Mouse (Mus musculus) left cerebral cortex, postnatal 25 days (tissue): ENCODE measurements at regions not wholly inside any gene's neighbourhood (a gene's known extent, or its start where the extent isn't known, plus 50 kb on each side); places are given as distances from the start of the nearest gene placed in this dataset.
A peak's percentile ranks its signal among the peaks of the same experiment; 100 is the strongest.

Source experiments
- DNase-seq, 2 experiments: peaks; one replicate each; pipeline ENCODE4 v3.0.0; 2022; ENCODE audit warnings: low spot score in 2 of 2, mixed read lengths in 1 of 2
- intact Hi-C: fragments of 180-260 bp; cut with DNase I; formaldehyde crosslinking; loops from one replicate; pipeline ENCODE4 v1.15.1; 2025

GRCm38 (mm10) chr10:84067052-84067650 lies 344.5 kb downstream of the 1500009L16Rik start:
- DNase-seq, result no peak
- intact Hi-C loops, result no loop called here

GRCm38 (mm10) chr10:84069806-84070205 lies 347.1 kb downstream of the 1500009L16Rik start:
- no peak for DNase-seq
- intact Hi-C loops, result no loop called here

- intact Hi-C loops, result no loop called here
- no peak for DNase-seq
Observed at GRCm38 (mm10) chr10:84072866-84073483, 350.3 kb downstream of the 1500009L16Rik start.

GRCm38 (mm10) chr10:84075581-84075980 lies 352.9 kb downstream of the 1500009L16Rik start:
- no peak for DNase-seq
- intact Hi-C loops, result no loop called here

- intact Hi-C loops, result no loop called here
- no peak for DNase-seq
Observed at GRCm38 (mm10) chr10:84080236-84080635, 357.6 kb downstream of the 1500009L16Rik start.

GRCm38 (mm10) chr10:84081673-84082072 lies 358.7 kb downstream of the Nuak1 start:
- DNase-seq, result no peak

GRCm38 (mm10) chr10:84087528-84087927 lies 352.9 kb downstream of the Nuak1 start:
- intact Hi-C loops, result loop anchor here (5.0 kb wide), 1 partner anchor 350 kb away; no protein-coding TSS in a partner anchor

More at GRCm38 (mm10) chr10:84081673-84082072, 358.7 kb downstream of the Nuak1 start:
- intact Hi-C loops, result no loop called here

GRCm38 (mm10) chr10:84087929-84088328 lies 352.5 kb downstream of the Nuak1 start:
- no peak for DNase-seq
- intact Hi-C loops, result loop anchor here (5.0 kb wide), 1 partner anchor 349 kb away; no protein-coding TSS in a partner anchor

More at GRCm38 (mm10) chr10:84087528-84087927, 352.9 kb downstream of the Nuak1 start:
- DNase-seq, result no peak

GRCm38 (mm10) chr10:84088799-84089778 lies 351.3 kb downstream of the Nuak1 start:
- peak; percentile 36 to 87 for DNase-seq
- intact Hi-C loops, result loop anchor here (1.0 to 5.0 kb wide), 2 partner anchors 269 to 348 kb away; no protein-coding TSS in a partner anchor

- intact Hi-C loops, result no loop called here
- DNase-seq, result no peak
Observed at GRCm38 (mm10) chr10:84093919-84094318, 346.5 kb downstream of the Nuak1 start.

GRCm38 (mm10) chr10:84097196-84097595 lies 343.2 kb downstream of the Nuak1 start:
- DNase-seq, result no peak
- intact Hi-C loops, result no loop called here

- DNase-seq, result no peak
- intact Hi-C loops, result no loop called here
Observed at GRCm38 (mm10) chr10:84103985-84104384, 336.4 kb downstream of the Nuak1 start.

- DNase-seq, result no peak
- intact Hi-C loops, result no loop called here
Observed at GRCm38 (mm10) chr10:84104556-84104955, 335.8 kb downstream of the Nuak1 start.

GRCm38 (mm10) chr10:84109680-84110371 lies 330.6 kb downstream of the Nuak1 start:
- no peak for DNase-seq
- intact Hi-C loops, result no loop called here

- intact Hi-C loops, result no loop called here
- DNase-seq, result no peak
Observed at GRCm38 (mm10) chr10:84110372-84110985, 329.9 kb downstream of the Nuak1 start.

- intact Hi-C loops, result no loop called here
- no peak for DNase-seq
Observed at GRCm38 (mm10) chr10:84111502-84111901, 328.9 kb downstream of the Nuak1 start.

GRCm38 (mm10) chr10:84111909-84112308 lies 328.5 kb downstream of the Nuak1 start:
- DNase-seq, result no peak
- intact Hi-C loops, result no loop called here

GRCm38 (mm10) chr10:84119952-84120550 lies 320.3 kb downstream of the Nuak1 start:
- DNase-seq, result peak in 1 of 2 experiments; percentile 21
- intact Hi-C loops, result no loop called here
